Mouse (Mus musculus): ENCODE data around the gene Cemip.

Gene Cemip

GRCm38 (mm10) chr7:84090793-84091192 is 4.5 kb upstream of the Cemip start:
- no peak for DNase-seq

- peak; percentile 33 for DNase-seq
These were observed 3.5 kb upstream of the Cemip start for GRCm38 (mm10) chr7:84089777-84090176.

GRCm38 (mm10) chr7:84088971-84089370 is 2.7 kb upstream of the Cemip start:
- DNase-seq = peak; percentile 88

- DNase-seq = no peak
These were observed 1.9 kb upstream of the Cemip start for GRCm38 (mm10) chr7:84088191-84088590.

GRCm38 (mm10) chr7:84085049-84085945 is 1.0 kb downstream of the Cemip start:
- DNase-seq = peak; percentile 88

GRCm38 (mm10) chr7:84077257-84078013 is 8.9 kb downstream of the Cemip start:
- DNase-seq = peak; percentile 27

- DNase-seq = no peak
These were observed 12.0 kb downstream of the Cemip start for GRCm38 (mm10) chr7:84074266-84074665.

GRCm38 (mm10) chr7:84073856-84074255 is 12.4 kb downstream of the Cemip start:
- DNase-seq = no peak

- DNase-seq = no peak
These were observed 17.4 kb downstream of the Cemip start for GRCm38 (mm10) chr7:84068931-84069330.

- no peak for DNase-seq
These were observed 26.5 kb downstream of the Cemip start for GRCm38 (mm10) chr7:84059799-84060198.

- peak; percentile 73 for DNase-seq
These were observed 30.2 kb downstream of the Cemip start for GRCm38 (mm10) chr7:84055961-84056629.

- DNase-seq = no peak
These were observed 32.4 kb downstream of the Cemip start for GRCm38 (mm10) chr7:84053856-84054255.

- no peak for DNase-seq
These were observed 34.9 kb downstream of the Cemip start for GRCm38 (mm10) chr7:84051423-84051822.

GRCm38 (mm10) chr7:84045546-84045945 is 40.8 kb downstream of the Cemip start:
- no peak for DNase-seq

- DNase-seq = no peak
These were observed 41.6 kb downstream of the Cemip start for GRCm38 (mm10) chr7:84044581-84045290.

- DNase-seq = peak; percentile 31
These were observed 43.6 kb downstream of the Cemip start for GRCm38 (mm10) chr7:84042726-84043125.

- DNase-seq = no peak
These were observed 46.3 kb downstream of the Cemip start for GRCm38 (mm10) chr7:84039856-84040522.

GRCm38 (mm10) chr7:84038642-84039041 is 47.7 kb downstream of the Cemip start:
- DNase-seq = no peak

GRCm38 (mm10) chr7:84032831-84033230 is 53.5 kb downstream of the Cemip start:
- DNase-seq = no peak

- DNase-seq = peak; percentile 28
These were observed 57.1 kb downstream of the Cemip start for GRCm38 (mm10) chr7:84029120-84029771.

- DNase-seq = no peak
These were observed 57.9 kb downstream of the Cemip start for GRCm38 (mm10) chr7:84028368-84028767.
